Mouse (Mus musculus): ENCODE data around the gene Npb. TPM values are rescaled to one million over a fixed set of nuclear protein-coding genes. Genes with fewer than 3 reads are reported as not detected.
A peak's percentile ranks its signal among the peaks of the same experiment; 100 is the strongest.

Gene Npb
- polyA plus RNA-seq, 1 experiment from 2014 or later, result 13.6 TPM

- WGBS, result 82% methylated on average over 22 of the region's 22 CpGs
- H3K9me3 ChIP-seq (replicated peaks; ENCODE audit: control insufficient read depth, low read length), result no peaks in the 10 kb centered on the region
- peak overlapping the region; percentile 15; the same call in 1 of the 2 replicates for H3K4me2 ChIP-seq (ENCODE audit: low read depth, low read length)
- H3K4me3 ChIP-seq (ENCODE audit: low read length), result no peak overlapping the region
- H3K36me3 ChIP-seq (ENCODE audit: control insufficient read depth, insufficient read depth), result peaks cover 8% of the 10 kb centered on the region
- H3K27ac ChIP-seq (ENCODE audit: low read length), result 0 out of 2 replicates have a peak overlapping the region, but pooled peaks have one; percentile 34
- H3K9ac ChIP-seq (ENCODE audit: low read length), result peak overlapping the region; percentile 26; the same call in 1 of the 2 replicates
- no peak for ATAC-seq (replicated peaks; ENCODE audit: extremely low read depth, insufficient read depth, low FRiP score)
- H3K27me3 ChIP-seq (ENCODE audit: control insufficient read depth, insufficient read depth, low read length), result no peaks in the 10 kb centered on the region
- H3K4me1 ChIP-seq (ENCODE audit: control insufficient read depth, insufficient read depth, low read length), result peaks cover 44% of the 10 kb centered on the region
Observed at GRCm38 (mm10) chr11:120627468-120628300, 19.4 kb downstream of the Npb start.

GRCm38 (mm10) chr11:120628601-120629340, 20.5 kb downstream of the Npb start:
- WGBS, result 92% methylated on average over 23 of the region's 23 CpGs
- H3K9ac ChIP-seq (ENCODE audit: low read length), result no peak overlapping the region
- peaks cover 8% of the 10 kb centered on the region for H3K36me3 ChIP-seq (ENCODE audit: control insufficient read depth, insufficient read depth)
- H3K4me3 ChIP-seq (ENCODE audit: low read length), result no peak overlapping the region; the same call in 1 of the 2 replicates
- H3K27ac ChIP-seq (ENCODE audit: low read length), result no peak overlapping the region
- H3K9me3 ChIP-seq (replicated peaks; ENCODE audit: control insufficient read depth, low read length), result no peaks in the 10 kb centered on the region
- peaks cover 44% of the 10 kb centered on the region for H3K4me1 ChIP-seq (ENCODE audit: control insufficient read depth, insufficient read depth, low read length)
- H3K27me3 ChIP-seq (ENCODE audit: control insufficient read depth, insufficient read depth, low read length), result no peaks in the 10 kb centered on the region
- H3K4me2 ChIP-seq (ENCODE audit: low read depth, low read length), result no peak overlapping the region
- no peak for ATAC-seq (replicated peaks; ENCODE audit: extremely low read depth, insufficient read depth, low FRiP score)

- Histone ChIP-seq H3K36me3 (ENCODE audit: control insufficient read depth, insufficient read depth) (peaks cover 8% of the 10 kb centered on the region), H3K9me3 (replicated peaks; ENCODE audit: control insufficient read depth, low read length) (no peaks in the 10 kb centered on the region), H3K4me3 (ENCODE audit: low read length) (no peak overlapping the region; the same call in 1 of the 2 replicates), H3K4me2 (ENCODE audit: low read depth, low read length) (peak overlapping the region; percentile 34), H3K27ac (ENCODE audit: low read length) (peak overlapping the region; percentile 52; the same call in 1 of the 2 replicates), H3K27me3 (ENCODE audit: control insufficient read depth, insufficient read depth, low read length) (no peaks in the 10 kb centered on the region), H3K9ac (ENCODE audit: low read length) (peak overlapping the region; percentile 54; the same call in 1 of the 2 replicates), H3K4me1 (ENCODE audit: control insufficient read depth, insufficient read depth, low read length) (peaks cover 39% of the 10 kb centered on the region)
- no peak for ATAC-seq (replicated peaks; ENCODE audit: extremely low read depth, insufficient read depth, low FRiP score)
- WGBS, result 74% methylated on average over 23 of the region's 23 CpGs
Observed at GRCm38 (mm10) chr11:120629341-120629730, 21.1 kb downstream of the Npb start.

- H3K36me3 ChIP-seq (ENCODE audit: control insufficient read depth, insufficient read depth), result peaks cover 8% of the 10 kb centered on the region
- peak overlapping the region; percentile 52 for H3K27ac ChIP-seq (ENCODE audit: low read length)
- peak overlapping the region; percentile 54 for H3K9ac ChIP-seq (ENCODE audit: low read length)
- no peak for ATAC-seq (replicated peaks; ENCODE audit: extremely low read depth, insufficient read depth, low FRiP score)
- 8% methylated on average over 7 of the region's 7 CpGs for WGBS
- H3K4me3 ChIP-seq (ENCODE audit: low read length), result no peak overlapping the region; the same call in 1 of the 2 replicates
- no peaks in the 10 kb centered on the region for H3K27me3 ChIP-seq (ENCODE audit: control insufficient read depth, insufficient read depth, low read length)
- peak overlapping the region; percentile 34 for H3K4me2 ChIP-seq (ENCODE audit: low read depth, low read length)
- peaks cover 39% of the 10 kb centered on the region for H3K4me1 ChIP-seq (ENCODE audit: control insufficient read depth, insufficient read depth, low read length)
- H3K9me3 ChIP-seq (replicated peaks; ENCODE audit: control insufficient read depth, low read length), result no peaks in the 10 kb centered on the region
Observed at GRCm38 (mm10) chr11:120629911-120630310, 21.6 kb downstream of the Npb start.

GRCm38 (mm10) chr11:120630401-120630871, 22.2 kb downstream of the Npb start:
- no peak for ATAC-seq (replicated peaks; ENCODE audit: extremely low read depth, insufficient read depth, low FRiP score)
- Histone ChIP-seq H3K36me3 (ENCODE audit: control insufficient read depth, insufficient read depth) (peaks cover 8% of the 10 kb centered on the region), H3K27ac (ENCODE audit: low read length) (peak overlapping the region; percentile 52), H3K9ac (ENCODE audit: low read length) (peak overlapping the region; percentile 54), H3K4me2 (ENCODE audit: low read depth, low read length) (peak overlapping the region; percentile 34), H3K9me3 (replicated peaks; ENCODE audit: control insufficient read depth, low read length) (no peaks in the 10 kb centered on the region), H3K4me3 (ENCODE audit: low read length) (no peak overlapping the region), H3K4me1 (ENCODE audit: control insufficient read depth, insufficient read depth, low read length) (peaks cover 35% of the 10 kb centered on the region), H3K27me3 (ENCODE audit: control insufficient read depth, insufficient read depth, low read length) (no peaks in the 10 kb centered on the region)
- 38% methylated on average over 5 of the region's 5 CpGs for WGBS

GRCm38 (mm10) chr11:120630881-120631725, 22.8 kb downstream of the Npb start:
- ATAC-seq (replicated peaks; ENCODE audit: extremely low read depth, insufficient read depth, low FRiP score), result no peak
- Histone ChIP-seq H3K27me3 (ENCODE audit: control insufficient read depth, insufficient read depth, low read length) (no peaks in the 10 kb centered on the region), H3K27ac (ENCODE audit: low read length) (peak overlapping the region; percentile 52), H3K4me3 (ENCODE audit: low read length) (no peak overlapping the region), H3K4me2 (ENCODE audit: low read depth, low read length) (peak overlapping the region; percentile 83), H3K9ac (ENCODE audit: low read length) (peak overlapping the region; percentile 54), H3K9me3 (replicated peaks; ENCODE audit: control insufficient read depth, low read length) (no peaks in the 10 kb centered on the region), H3K36me3 (ENCODE audit: control insufficient read depth, insufficient read depth) (peaks cover 8% of the 10 kb centered on the region), H3K4me1 (ENCODE audit: control insufficient read depth, insufficient read depth, low read length) (peaks cover 32% of the 10 kb centered on the region)
- WGBS, result 30% methylated on average over 7 of the region's 7 CpGs

- 0 out of 2 replicates have a peak overlapping the region, but pooled peaks have one; percentile 52 for H3K27ac ChIP-seq (ENCODE audit: low read length)
- WGBS, result 54% methylated on average over 4 of the region's 4 CpGs
- H3K36me3 ChIP-seq (ENCODE audit: control insufficient read depth, insufficient read depth), result peaks cover 8% of the 10 kb centered on the region
- H3K9ac ChIP-seq (ENCODE audit: low read length), result peak overlapping the region; percentile 94
- H3K9me3 ChIP-seq (replicated peaks; ENCODE audit: control insufficient read depth, low read length), result no peaks in the 10 kb centered on the region
- H3K4me2 ChIP-seq (ENCODE audit: low read depth, low read length), result peak overlapping the region; percentile 83
- peaks cover 32% of the 10 kb centered on the region for H3K4me1 ChIP-seq (ENCODE audit: control insufficient read depth, insufficient read depth, low read length)
- no peaks in the 10 kb centered on the region for H3K27me3 ChIP-seq (ENCODE audit: control insufficient read depth, insufficient read depth, low read length)
- peak overlapping the region; percentile 77 for H3K4me3 ChIP-seq (ENCODE audit: low read length)
- ATAC-seq (replicated peaks; ENCODE audit: extremely low read depth, insufficient read depth, low FRiP score), result no peak
Observed at GRCm38 (mm10) chr11:120631726-120632448, 23.6 kb downstream of the Npb start.

Data from heart, embryonic 16.5 days (tissue).